ENCODE assay signal across 8 mouse cellular contexts in the genomic region with DNA sequence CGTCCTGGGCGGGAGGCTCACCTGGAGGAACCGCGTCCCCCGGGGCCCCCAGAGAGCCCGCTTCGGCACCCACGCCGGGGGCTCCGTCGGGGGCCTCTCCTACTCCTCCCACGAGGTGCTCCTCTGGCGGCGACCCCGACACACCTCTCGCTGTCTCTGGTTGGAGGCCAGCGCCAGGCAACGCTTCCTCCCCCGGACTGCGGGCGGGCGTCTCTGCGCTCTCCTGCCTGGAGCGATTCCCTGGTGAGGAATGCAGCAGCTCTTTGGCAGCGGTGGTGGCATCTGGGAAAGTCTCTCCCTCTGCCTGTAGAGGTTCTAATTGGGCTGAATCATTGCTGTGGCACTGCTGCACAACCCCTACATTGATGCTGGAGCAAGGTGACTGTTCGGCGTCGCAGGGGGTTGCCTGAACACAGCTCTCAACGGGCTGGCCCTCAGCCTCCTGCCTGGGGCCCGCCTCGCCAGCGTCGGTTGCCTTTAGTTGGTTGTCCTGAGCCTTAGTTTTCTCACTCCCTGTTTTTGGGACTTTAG.
A peak's percentile ranks its signal among the peaks of the same experiment; 100 is the strongest.
DNase-seq lines count a peak whose midpoint lies in the region; ATAC-seq and TF ChIP-seq lines count a peak whose summit lies in the region.

No protein-coding gene starts in this region.

- H3K27me3 ChIP-seq in intestine, embryonic 16.5 days (replicated peaks; ENCODE audit: control insufficient read depth, insufficient read depth, low read length), result peaks cover 17% of the 10 kb centered on the region
- peaks cover 57% of the 10 kb centered on the region for H3K27me3 ChIP-seq in liver, embryonic 16.5 days (ENCODE audit: control insufficient read depth, insufficient read depth, low read depth, low read length)

- peak overlapping the region; percentile 73 for H3K9ac ChIP-seq in intestine, embryonic 16.5 days (ENCODE audit: low read depth, low read length)
- H3K9ac ChIP-seq in liver, embryonic 16.5 days (ENCODE audit: low read depth, low read length), result peak overlapping the region; percentile 44; the same call in 1 of the 2 replicates

- peaks cover 13% of the 10 kb centered on the region; the same call in 1 of the 2 replicates for H3K4me1 ChIP-seq in intestine, embryonic 16.5 days (ENCODE audit: control insufficient read depth, insufficient read depth, low read length)
- peaks cover 6% of the 10 kb centered on the region for H3K4me1 ChIP-seq in liver, embryonic 16.5 days (ENCODE audit: control insufficient read depth, low read depth, low read length)

- DNase-seq in layer of hippocampus, adult 2 months (ENCODE audit: low spot score in 2 of 2), result no peak
- DNase-seq in layer of hippocampus, adult 8-10 months (ENCODE audit: low spot score in 2 of 2), result no peak
- DNase-seq in adrenal gland, postnatal 14 days, result peak; percentile 62
- peak; percentile 43 for DNase-seq in retina, embryonic 14.5 days (ENCODE audit: low spot score)
- no peak for DNase-seq in frontal cortex, postnatal 25 days (ENCODE audit: low spot score in 2 of 2)

- peak overlapping the region; percentile 53 for H3K4me3 ChIP-seq in layer of hippocampus, adult 2 months
- peak overlapping the region; percentile 82 for H3K4me3 ChIP-seq in intestine, embryonic 16.5 days (ENCODE audit: low read length)
- peak overlapping the region; percentile 71 for H3K4me3 ChIP-seq in liver, embryonic 16.5 days (ENCODE audit: low read depth, low read length)

- H3K9me3 ChIP-seq in intestine, embryonic 16.5 days (ENCODE audit: control insufficient read depth, low read length), result no peaks in the 10 kb centered on the region
- H3K9me3 ChIP-seq in liver, embryonic 16.5 days (replicated peaks; ENCODE audit: control insufficient read depth, low read length), result no peaks in the 10 kb centered on the region

- H3K27ac ChIP-seq in layer of hippocampus, adult 2 months, result no peak overlapping the region
- no peak overlapping the region for H3K27ac ChIP-seq in intestine, embryonic 16.5 days (ENCODE audit: low read length)
- H3K27ac ChIP-seq in liver, embryonic 16.5 days (ENCODE audit: low read length), result no peak overlapping the region

- peak overlapping the region; percentile 90 for H3K4me2 ChIP-seq in intestine, embryonic 16.5 days (ENCODE audit: low read depth, low read length)
- H3K4me2 ChIP-seq in liver, embryonic 16.5 days (ENCODE audit: low read depth, low read length), result peak overlapping the region; percentile 59

- WGBS in intestine, embryonic 16.5 days, result 3% methylated on average over 31 of the region's 33 CpGs
- 2% methylated on average over 33 of the region's 33 CpGs for WGBS in liver, embryonic 16.5 days (ENCODE audit: insufficient replicate concordance)

- 0 out of 2 replicates have a peak, but pooled peaks have one; percentile 5 for ATAC-seq in granulocyte monocyte progenitor cell, adult 5-6 weeks (replicated peaks; ENCODE audit: poor library complexity, severe bottlenecking)
- no peak for ATAC-seq in intestine, embryonic 16.5 days
- no peak for ATAC-seq in liver, embryonic 16.5 days (ENCODE audit: low read depth)

- no peaks in the 10 kb centered on the region for H3K36me3 ChIP-seq in intestine, embryonic 16.5 days (ENCODE audit: control insufficient read depth, insufficient read depth, low read length)
- no peaks in the 10 kb centered on the region for H3K36me3 ChIP-seq in liver, embryonic 16.5 days (ENCODE audit: control insufficient read depth, insufficient read depth)

- TF ChIP-seq CTCF in layer of hippocampus, adult 2 months (conservative IDR thresholded peaks at IDR 0.05), result no peak

Comparison
In these comparisons a context has a peak if more than half of its experiments do, and no peak if none do; other contexts are left out.
1. DNase-seq: peak in adrenal gland, postnatal 14 days (single experiment) and retina, embryonic 14.5 days (single experiment); none in layer of hippocampus, adult 2 months (0 of 2), layer of hippocampus, adult 8-10 months (0 of 2) and frontal cortex, postnatal 25 days (0 of 2).
2. Peak in every context shown above with its lines, with median percentiles within 50 percentile points of each other: H3K4me3 ChIP-seq.